Mouse (Mus musculus) heart, adult 2 months (tissue): ENCODE data around the gene Chl1. TPM values are rescaled to one million over a fixed set of nuclear protein-coding genes. Genes with fewer than 3 reads are reported as not detected.

Experiments used
- DNase-seq, 2 experiments: peaks; one replicate each; pipeline ENCODE4 v3.0.0; 2021
- H3K27ac ChIP-seq: fragments of 200-600 bp; 2 replicates; pipeline ENCODE4 v1.8.1; 2022
- H3K27me3 ChIP-seq: fragments of 200-500 bp; 2 replicates; pipeline ENCODE4 v1.6.1; 2012; ENCODE audit warnings: mild to moderate bottlenecking, low read length, inconsistent platforms, mixed read lengths; ENCODE audit not compliant: control insufficient read depth, insufficient read depth
- H3K36me3 ChIP-seq: fragments of 200-500 bp; 2 replicates; pipeline ENCODE4 v1.6.1; 2012; ENCODE audit warnings: low read length, inconsistent platforms; ENCODE audit not compliant: control insufficient read depth, insufficient read depth
- H3K4me1 ChIP-seq: fragments of 200-500 bp; 2 replicates; pipeline ENCODE4 v1.6.1; 2011; ENCODE audit warnings: low read length; ENCODE audit not compliant: control insufficient read depth, insufficient read depth
- H3K4me3 ChIP-seq: fragments of 200-600 bp; 2 replicates; pipeline ENCODE4 v1.8.1; 2022
- H3K79me2 ChIP-seq: fragments of 200-500 bp; replicated peaks from 2 replicates; pipeline ENCODE4 v1.6.1; 2012; ENCODE audit warnings: mild to moderate bottlenecking, inconsistent platforms, low read length, moderate library complexity, mixed read lengths; ENCODE audit not compliant: control insufficient read depth, insufficient read depth
- H3K9ac ChIP-seq: fragments of 200-500 bp; 2 replicates; pipeline ENCODE4 v1.6.1; 2012; ENCODE audit warnings: low read depth, mild to moderate bottlenecking, control low read depth, inconsistent platforms, low read length, mixed read lengths
- CTCF ChIP-seq: fragments of 200-600 bp; IDR thresholded peaks from 2 replicates; pipeline ENCODE4 v1.8.1; 2022; ENCODE audit warnings: antibody characterized with exemption, mild to moderate bottlenecking, moderate library complexity
- EP300 ChIP-seq: fragments of 200-500 bp; IDR thresholded peaks from 2 replicates; pipeline ENCODE4 v1.6.1; 2011; ENCODE audit warnings: low read depth, low read length, control low read depth; ENCODE audit not compliant: insufficient read depth
- POLR2A ChIP-seq: fragments of 200-500 bp; IDR thresholded peaks from 2 replicates; pipeline ENCODE4 v1.6.1; 2011; ENCODE audit warnings: mild to moderate bottlenecking, low read depth, low read length, control low read depth; ENCODE audit not compliant: insufficient read depth
- WGBS: fragments of 180-500 bp; shearing (Covaris S2); methylation state at CpG from one replicate; pipeline ENCODE4 v1.1.7; 2018; 5-methylcytosine and 5-hydroxymethylcytosine counted together
- intact Hi-C: fragments of 180-260 bp; cut with DNase I; formaldehyde crosslinking; loops from one replicate; pipeline ENCODE4 v1.15.1; 2025
- polyA plus RNA-seq: library from polyadenylated mRNA; depleted of rRNA; stranded (reverse); fragments of >200 nt; gene quantifications from 2 replicates; pipeline ENCODE4 v1.2.3, GENCODE M21; 2012
- total RNA-seq, 2 experiments: library from RNA; stranded (reverse); gene quantifications; 2 replicates each; pipeline ENCODE4 v1.2.3; 2021

The Chl1 gene
- total and polyA plus RNA-seq, 3 experiments = 0.39 to 1.8 (median 0.84) TPM

DNA sequence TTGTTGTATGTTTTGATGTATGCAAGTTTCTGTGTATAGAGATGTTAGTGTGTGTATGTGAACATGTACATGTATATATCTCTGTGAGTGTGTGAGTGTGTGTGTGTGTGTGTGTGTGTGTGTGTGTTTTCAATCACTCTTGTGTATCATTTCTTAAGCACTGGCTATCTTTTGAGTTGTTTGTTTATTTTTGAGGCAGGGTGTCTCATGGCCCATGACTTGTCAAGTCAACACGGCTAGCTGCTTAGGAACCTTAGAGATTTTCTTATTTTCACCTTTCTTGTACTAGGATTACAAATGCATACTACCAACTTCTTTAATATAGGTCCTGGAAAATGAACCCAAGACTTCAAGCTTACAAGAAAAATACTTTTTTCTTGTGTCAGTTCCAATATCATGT lies 189.5 kb downstream of the Chl1 start:
- Histone ChIP-seq H3K4me3 (no peak overlapping the region), H3K79me2 (no peaks in the 10 kb centered on the region), H3K9ac (no peak overlapping the region), H3K4me1 (no peaks in the 10 kb centered on the region), H3K27me3 (no peaks in the 10 kb centered on the region; the same call in 1 of the 2 replicates), H3K36me3 (no peaks in the 10 kb centered on the region), H3K27ac (no peak overlapping the region)
- DNase-seq = no peak
- TF ChIP-seq CTCF = no peak
- TF ChIP-seq EP300 = no peak
- no peak for TF ChIP-seq POLR2A
- WGBS = 33% methylated on average over 1 of the region's 1 CpGs
- intact Hi-C loops = no loop called here

DNA sequence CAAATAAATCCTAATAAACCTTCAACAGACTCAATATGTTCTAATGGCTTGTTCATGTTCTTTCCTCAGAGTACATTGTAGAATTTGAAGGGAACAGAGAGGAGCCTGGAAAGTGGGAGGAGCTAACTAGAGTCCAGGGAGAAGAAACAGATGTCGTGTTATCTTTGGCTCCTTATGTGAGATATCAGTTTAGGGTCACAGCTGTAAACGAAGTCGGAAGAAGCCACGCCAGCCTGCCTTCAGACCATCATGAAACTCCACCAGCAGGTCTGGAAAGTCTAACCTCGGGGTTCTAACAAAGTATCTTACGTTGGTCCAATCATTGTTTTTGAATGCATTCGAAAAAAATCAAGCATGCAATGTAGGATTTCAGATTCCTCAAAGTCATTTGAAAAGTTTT lies 189.9 kb downstream of the Chl1 start:
- 24% methylated on average over 7 of the region's 7 CpGs for WGBS
- no peak for TF ChIP-seq POLR2A
- TF ChIP-seq EP300 = no peak
- no peak for TF ChIP-seq CTCF
- Histone ChIP-seq H3K27me3 (no peaks in the 10 kb centered on the region; the same call in 1 of the 2 replicates), H3K36me3 (no peaks in the 10 kb centered on the region), H3K27ac (no peak overlapping the region), H3K9ac (no peak overlapping the region), H3K79me2 (no peaks in the 10 kb centered on the region), H3K4me3 (no peak overlapping the region), H3K4me1 (no peaks in the 10 kb centered on the region)
- no peak for DNase-seq
- intact Hi-C loops = no loop called here

DNA sequence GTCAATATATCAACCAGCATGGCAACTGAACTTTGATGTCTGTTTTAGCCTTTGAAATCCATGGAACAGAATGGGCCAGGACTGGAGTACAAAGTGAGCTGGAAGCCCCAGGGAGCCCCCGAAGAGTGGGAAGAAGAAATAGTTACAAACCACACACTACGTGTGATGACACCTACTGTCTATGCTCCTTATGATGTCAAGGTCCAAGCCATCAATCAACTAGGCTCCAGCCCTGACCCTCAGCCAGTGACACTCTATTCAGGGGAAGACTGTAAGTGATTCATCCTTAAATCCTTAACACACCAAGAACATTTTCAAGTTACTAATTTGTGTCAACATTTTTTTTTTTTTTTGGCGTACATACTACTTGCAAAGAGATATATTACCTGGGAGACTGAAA lies 196.0 kb downstream of the Chl1 start:
- intact Hi-C loops = no loop called here
- Histone ChIP-seq H3K36me3 (no peaks in the 10 kb centered on the region), H3K9ac (no peak overlapping the region), H3K4me3 (no peak overlapping the region), H3K4me1 (no peaks in the 10 kb centered on the region), H3K27ac (no peak overlapping the region), H3K79me2 (no peaks in the 10 kb centered on the region), H3K27me3 (no peaks in the 10 kb centered on the region)
- DNase-seq = no peak
- WGBS = 83% methylated on average over 3 of the region's 3 CpGs
- TF ChIP-seq POLR2A (no peak), EP300 (no peak), CTCF (no peak)

DNA sequence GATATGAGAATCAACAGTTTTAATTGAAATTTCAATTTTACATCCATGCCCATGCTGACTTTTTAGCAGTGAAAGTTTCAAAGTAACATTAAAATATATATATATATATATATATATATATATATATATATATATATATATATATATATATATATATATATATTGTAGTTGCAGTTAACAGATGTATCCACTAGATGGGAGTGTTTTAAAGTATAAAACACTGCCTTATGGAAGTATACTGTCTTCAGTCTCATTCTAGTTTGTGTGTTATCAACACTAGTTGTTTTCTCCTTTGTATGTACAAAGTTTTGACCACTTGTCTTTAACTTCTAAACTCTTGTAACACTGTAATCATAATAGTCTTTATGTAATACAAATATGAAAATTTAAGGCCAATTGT lies 228.9 kb downstream of the Chl1 start:
- Histone ChIP-seq H3K4me3 (no peak overlapping the region), H3K4me1 (no peaks in the 10 kb centered on the region), H3K36me3 (no peaks in the 10 kb centered on the region), H3K27ac (no peak overlapping the region), H3K27me3 (no peaks in the 10 kb centered on the region), H3K9ac (no peak overlapping the region), H3K79me2 (no peaks in the 10 kb centered on the region)
- intact Hi-C loops = no loop called here
- no peak for TF ChIP-seq EP300
- TF ChIP-seq CTCF = peak; percentile 29; the same call in 1 of the 2 replicates
- no peak for TF ChIP-seq POLR2A
- no peak for DNase-seq

GRCm38 (mm10) chr6:103742784-103743183 lies 232.4 kb downstream of the Chl1 start:
- no peak for DNase-seq
- no peaks in the 10 kb centered on the region for H3K36me3 ChIP-seq
- intact Hi-C loops = no loop called here
- no peak overlapping the region for H3K9ac ChIP-seq
- TF ChIP-seq POLR2A (no peak), EP300 (no peak), CTCF (no peak)
- H3K27me3 ChIP-seq = no peaks in the 10 kb centered on the region
- no peaks in the 10 kb centered on the region for H3K79me2 ChIP-seq
- 40% methylated on average over 3 of the region's 3 CpGs for WGBS
- H3K4me3 ChIP-seq = no peak overlapping the region
- H3K4me1 ChIP-seq = no peaks in the 10 kb centered on the region
- H3K27ac ChIP-seq = no peak overlapping the region

GRCm38 (mm10) chr6:103746103-103746502 lies 235.7 kb downstream of the Chl1 start:
- intact Hi-C loops = no loop called here
- Histone ChIP-seq H3K4me3 (no peak overlapping the region), H3K27me3 (no peaks in the 10 kb centered on the region), H3K9ac (no peak overlapping the region), H3K4me1 (no peaks in the 10 kb centered on the region), H3K27ac (no peak overlapping the region), H3K79me2 (no peaks in the 10 kb centered on the region), H3K36me3 (no peaks in the 10 kb centered on the region)
- TF ChIP-seq POLR2A (no peak), CTCF (peak; percentile 19)
- no peak for DNase-seq
- WGBS = 21% methylated on average over 4 of the region's 4 CpGs
